ENCODE assay signal across 15 mouse cellular contexts in genomic region chr16:17757756-17758155, GRCm38 (mm10).
"Had no signal": no experiment of that assay in that cellular context is flagged by ENCODE, and none has a peak within 500 bp of the region (broad histone marks: within the 10 kb centered on the region; RNA-seq: fewer than 3 reads in every experiment).

No protein-coding gene starts in this region.

- H3K4me3 ChIP-seq: neural tube, embryonic 15.5 days; stomach, embryonic 15.5 days had no signal

- H3K9ac ChIP-seq: neural tube, embryonic 15.5 days; stomach, embryonic 15.5 days had no signal

- DNase-seq: retina, postnatal 1 day; right cerebral cortex, adult 18-20 months; right cerebral cortex, postnatal 14 days; right cerebral cortex, postnatal 25 days; right cerebral cortex, postnatal 4 days; spleen, adult 18-20 months; thymus, adult 18-20 months; thymus, adult 2 months; thymus, postnatal 14 days; thymus, postnatal 25 days; thymus, postnatal 36 days; thymus, postnatal 4 days had no signal

- H3K4me2 ChIP-seq: stomach, embryonic 15.5 days had no signal

- H3K27me3 ChIP-seq: stomach, embryonic 15.5 days had no signal

- H3K9me3 ChIP-seq: neural tube, embryonic 15.5 days; stomach, embryonic 15.5 days had no signal

- H3K36me3 ChIP-seq: neural tube, embryonic 15.5 days; stomach, embryonic 15.5 days had no signal

- H3K27ac ChIP-seq: neural tube, embryonic 15.5 days; stomach, embryonic 15.5 days; stomach, postnatal 0 days had no signal
